Mouse (Mus musculus) natural killer cell, adult 2 months (primary cell): ENCODE measurements around the gene Otub1.
A peak's percentile ranks its signal among the peaks of the same experiment; 100 is the strongest.

Experiments
- DNase-seq, 2 experiments: peaks; one replicate each; pipeline ENCODE4 v3.0.0; 2022; ENCODE audit warnings: low spot score in 2 of 2

Gene Otub1

GRCm38 (mm10) chr19:7177804-7178511, 28.2 kb downstream of the Otub1 start:
- no peak for DNase-seq

- DNase-seq, result no peak
Observed at GRCm38 (mm10) chr19:7176041-7176696, 29.9 kb downstream of the Otub1 start.

- DNase-seq, result no peak
Observed at GRCm38 (mm10) chr19:7172051-7172866, 33.9 kb downstream of the Otub1 start.

- no peak for DNase-seq
Observed at GRCm38 (mm10) chr19:7171447-7171846, 34.7 kb downstream of the Otub1 start.

- no peak for DNase-seq
Observed at GRCm38 (mm10) chr19:7170916-7171315, 35.2 kb downstream of the Otub1 start.

GRCm38 (mm10) chr19:7168423-7168822, 37.7 kb downstream of the Otub1 start:
- DNase-seq, result no peak

- no peak for DNase-seq
Observed at GRCm38 (mm10) chr19:7166767-7167166, 39.3 kb downstream of the Otub1 start.

- no peak for DNase-seq
Observed at GRCm38 (mm10) chr19:7166200-7166711, 39.9 kb downstream of the Otub1 start.

GRCm38 (mm10) chr19:7165509-7166199, 40.5 kb downstream of the Otub1 start:
- no peak for DNase-seq

- peak in 1 of 2 experiments; percentile 15 for DNase-seq
Observed at GRCm38 (mm10) chr19:7164820-7165323, 41.2 kb downstream of the Otub1 start.

- DNase-seq, result no peak
Observed at GRCm38 (mm10) chr19:7164238-7164637, 41.9 kb downstream of the Otub1 start.

GRCm38 (mm10) chr19:7161064-7161463, 45.1 kb downstream of the Otub1 start:
- no peak for DNase-seq

GRCm38 (mm10) chr19:7160151-7160906, 45.8 kb downstream of the Otub1 start:
- DNase-seq, result no peak

GRCm38 (mm10) chr19:7157734-7158133, 48.4 kb downstream of the Otub1 start:
- no peak for DNase-seq

GRCm38 (mm10) chr19:7155196-7155595, 50.9 kb downstream of the Otub1 start:
- no peak for DNase-seq

GRCm38 (mm10) chr19:7153232-7153631, 52.9 kb downstream of the Otub1 start:
- DNase-seq, result no peak

- DNase-seq, result no peak
Observed at GRCm38 (mm10) chr19:7151927-7152653, 54.0 kb downstream of the Otub1 start.

- DNase-seq, result no peak
Observed at GRCm38 (mm10) chr19:7151300-7151926, 54.7 kb downstream of the Otub1 start.

- DNase-seq, result no peak
Observed at GRCm38 (mm10) chr19:7149158-7149685, 56.9 kb downstream of the Otub1 start.
